Mouse (Mus musculus) mouse embryonic stem cell (cell line): ENCODE results near the gene Gm10147.
"Not testable (repeated sequence)": the region's sequence is repeated elsewhere in the genome, so short reads cannot be mapped to it uniquely, and the experiment has no call there.

Experiments
- in situ Hi-C, 2 experiments: fragments of 300-500 bp; cut with MboI; formaldehyde crosslinking; loops; 1 replicate in 1 of 2; 3 replicates in 1 of 2; pipeline ENCODE4 v1.14.3; 2019 to 2020; ENCODE audit warnings: low sequenced_read_pairs in 2 of 2, low pct_unique_long_range_greater_than_20kb in 1 of 2, mixed read lengths in 1 of 2; ENCODE audit not compliant: unreplicated experiment in 1 of 2

The Gm10147 gene

DNA sequence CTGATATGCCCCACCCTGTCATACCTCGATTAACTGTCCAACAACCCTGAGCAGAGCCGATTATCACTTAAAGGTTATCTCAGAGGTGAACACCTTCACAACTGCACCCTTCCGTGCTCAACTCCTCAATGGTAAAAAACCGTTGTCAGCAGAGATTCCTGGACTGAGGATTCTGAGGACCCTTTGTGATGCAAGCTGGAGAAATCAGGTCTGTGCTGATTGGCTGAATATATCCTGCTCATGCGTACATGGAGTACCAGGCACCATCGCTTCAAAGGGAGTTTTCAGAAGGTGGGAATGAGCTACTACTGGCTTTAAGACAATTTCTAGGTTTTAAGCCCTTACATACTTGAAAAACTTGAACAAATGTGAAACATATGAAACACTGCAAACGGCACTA is at the start of gene Gm10147:
Gene Gm10147, minus strand, starts transcription at position 101 of the 400 bp plus-strand sequence.
- in situ Hi-C loops, result not testable (repeated sequence)
